Mouse (Mus musculus): ENCODE results near the gene Tnnc1.

Tnnc1 gene

GRCm38 (mm10) chr14:31213868-31214267 is 5.8 kb downstream of the Tnnc1 start:
- no peak for DNase-seq (ENCODE audit: low spot score in 2 of 2)

GRCm38 (mm10) chr14:31214684-31215083 is 6.6 kb downstream of the Tnnc1 start:
- DNase-seq (ENCODE audit: low spot score in 2 of 2) = peak in 1 of 2 experiments; percentile 61

GRCm38 (mm10) chr14:31215157-31216002 is 7.3 kb downstream of the Tnnc1 start:
- peak; percentile 60 to 72 for DNase-seq (ENCODE audit: low spot score in 2 of 2)

GRCm38 (mm10) chr14:31216846-31217245 is 8.7 kb downstream of the Tnnc1 start, which contains the start of gene Nisch:
Gene Nisch, minus strand, starts transcription at chr14:31216946.
- no peak for DNase-seq (ENCODE audit: low spot score in 2 of 2)

- DNase-seq (ENCODE audit: low spot score in 2 of 2) = peak in 1 of 2 experiments; percentile 49
Observed at GRCm38 (mm10) chr14:31217666-31218065, 9.6 kb downstream of the Tnnc1 start, which contains the start of gene Sema3g. Gene Sema3g, plus strand, starts transcription at chr14:31217860.

- DNase-seq (ENCODE audit: low spot score in 2 of 2) = no peak
Observed at GRCm38 (mm10) chr14:31226978-31227377, 18.9 kb downstream of the Tnnc1 start.

- DNase-seq (ENCODE audit: low spot score in 2 of 2) = peak; percentile 72 to 78
Observed at GRCm38 (mm10) chr14:31228234-31228633, 20.1 kb downstream of the Tnnc1 start.

- no peak for DNase-seq (ENCODE audit: low spot score in 2 of 2)
Observed at GRCm38 (mm10) chr14:31230442-31230841, 22.3 kb downstream of the Tnnc1 start.

GRCm38 (mm10) chr14:31232404-31233069 is 24.4 kb downstream of the Tnnc1 start:
- DNase-seq (ENCODE audit: low spot score in 2 of 2) = no peak

- DNase-seq (ENCODE audit: low spot score in 2 of 2) = no peak
Observed at GRCm38 (mm10) chr14:31233070-31233995, 25.2 kb downstream of the Tnnc1 start.

- peak; percentile 43 to 67 for DNase-seq (ENCODE audit: low spot score in 2 of 2)
Observed at GRCm38 (mm10) chr14:31233996-31234591, 26.0 kb downstream of the Tnnc1 start.

- no peak for DNase-seq (ENCODE audit: low spot score in 2 of 2)
Observed at GRCm38 (mm10) chr14:31237101-31237882, 29.2 kb downstream of the Tnnc1 start.

GRCm38 (mm10) chr14:31240528-31240927 is 32.4 kb downstream of the Tnnc1 start:
- DNase-seq (ENCODE audit: low spot score in 2 of 2) = no peak

GRCm38 (mm10) chr14:31244777-31245176 is 36.7 kb downstream of the Tnnc1 start:
- no peak for DNase-seq (ENCODE audit: low spot score in 2 of 2)

GRCm38 (mm10) chr14:31245946-31246345 is 37.8 kb downstream of the Tnnc1 start:
- no peak for DNase-seq (ENCODE audit: low spot score in 2 of 2)

- no peak for DNase-seq (ENCODE audit: low spot score in 2 of 2)
Observed at GRCm38 (mm10) chr14:31248396-31248795, 40.3 kb downstream of the Tnnc1 start.

GRCm38 (mm10) chr14:31250222-31251083 is 42.3 kb downstream of the Tnnc1 start:
- DNase-seq (ENCODE audit: low spot score in 2 of 2) = no peak

GRCm38 (mm10) chr14:31251084-31251604 is 43.0 kb downstream of the Tnnc1 start, which contains the start of the genes Phf7 and Bap1:
Gene Phf7, minus strand, starts transcription at chr14:31251317.
Gene Bap1, plus strand, starts transcription at chr14:31251450.
- peak; percentile 92 to 96 for DNase-seq (ENCODE audit: low spot score in 2 of 2)

- DNase-seq (ENCODE audit: low spot score in 2 of 2) = no peak
Observed at GRCm38 (mm10) chr14:31251626-31252025, 43.5 kb downstream of the Tnnc1 start.

Data from natural killer cell, adult 2 months (primary cell).